Mouse (Mus musculus) lung, embryonic 16.5 days (tissue): ENCODE results near the gene Cacng8. TPM values are rescaled to one million over a fixed set of nuclear protein-coding genes. Genes with fewer than 3 reads are reported as not detected.

ENCODE experiments used
- ATAC-seq: fragments of 200-750 bp; cut with Nextera tagmentation; 2 replicates; pipeline ENCODE4 v1.8.0; 2017; ENCODE audit warnings: low read depth, mild to moderate bottlenecking, moderate library complexity
- H3K27ac ChIP-seq: fragments of 300-500 bp; sonication (generic); 2 replicates; pipeline ENCODE4 v1.5.1; 2014; ENCODE audit warnings: mild to moderate bottlenecking, control low read depth, low read length
- H3K27me3 ChIP-seq: fragments of 300-500 bp; sonication (generic); 2 replicates; pipeline ENCODE4 v1.6.1; 2014; ENCODE audit warnings: low read depth, low read length, mixed read lengths; ENCODE audit not compliant: control insufficient read depth, insufficient read depth
- H3K36me3 ChIP-seq: fragments of 300-500 bp; sonication (generic); 2 replicates; pipeline ENCODE4 v1.6.1; 2014; ENCODE audit warnings: low read length; ENCODE audit not compliant: control insufficient read depth, insufficient read depth
- H3K4me1 ChIP-seq: fragments of 300-500 bp; sonication (generic); replicated peaks from 2 replicates; pipeline ENCODE4 v1.6.1; 2014; ENCODE audit warnings: low read length, mixed read lengths; ENCODE audit not compliant: control insufficient read depth, insufficient read depth
- H3K4me2 ChIP-seq: fragments of 300-500 bp; sonication (generic); 2 replicates; pipeline ENCODE4 v1.6.1; 2014; ENCODE audit warnings: low read depth, low read length, control low read depth
- H3K4me3 ChIP-seq: fragments of 300-500 bp; sonication (generic); 2 replicates; pipeline ENCODE4 v1.5.1; 2014; ENCODE audit warnings: mild to moderate bottlenecking, low read length, control low read depth
- H3K9ac ChIP-seq: fragments of 300-500 bp; sonication (generic); 2 replicates; pipeline ENCODE4 v1.6.1; 2014; ENCODE audit warnings: low read length, control low read depth
- H3K9me3 ChIP-seq: fragments of 300-500 bp; sonication (generic); 2 replicates; pipeline ENCODE4 v1.6.1; 2016; ENCODE audit warnings: low read length; ENCODE audit not compliant: control insufficient read depth
- WGBS: fragments of 180-500 bp; shearing (Covaris S2); extraction: QIAGEN DNeasy Blood & Tissue Kit; methylation state at CpG from one replicate; pipeline ENCODE4 v1.1.7; 2014; 5-methylcytosine and 5-hydroxymethylcytosine counted together
- polyA plus RNA-seq: library from polyadenylated mRNA; unstranded; fragments of >200 nt; fragmentation: Nextera tagmentation; extraction: Ambion mirVana; gene quantifications from 2 replicates; pipeline ENCODE4 v1.2.1, GENCODE M21; 2015

Cacng8 gene
- polyA plus RNA-seq, 1 experiment from 2014 or later: 0.73 TPM

DNA sequence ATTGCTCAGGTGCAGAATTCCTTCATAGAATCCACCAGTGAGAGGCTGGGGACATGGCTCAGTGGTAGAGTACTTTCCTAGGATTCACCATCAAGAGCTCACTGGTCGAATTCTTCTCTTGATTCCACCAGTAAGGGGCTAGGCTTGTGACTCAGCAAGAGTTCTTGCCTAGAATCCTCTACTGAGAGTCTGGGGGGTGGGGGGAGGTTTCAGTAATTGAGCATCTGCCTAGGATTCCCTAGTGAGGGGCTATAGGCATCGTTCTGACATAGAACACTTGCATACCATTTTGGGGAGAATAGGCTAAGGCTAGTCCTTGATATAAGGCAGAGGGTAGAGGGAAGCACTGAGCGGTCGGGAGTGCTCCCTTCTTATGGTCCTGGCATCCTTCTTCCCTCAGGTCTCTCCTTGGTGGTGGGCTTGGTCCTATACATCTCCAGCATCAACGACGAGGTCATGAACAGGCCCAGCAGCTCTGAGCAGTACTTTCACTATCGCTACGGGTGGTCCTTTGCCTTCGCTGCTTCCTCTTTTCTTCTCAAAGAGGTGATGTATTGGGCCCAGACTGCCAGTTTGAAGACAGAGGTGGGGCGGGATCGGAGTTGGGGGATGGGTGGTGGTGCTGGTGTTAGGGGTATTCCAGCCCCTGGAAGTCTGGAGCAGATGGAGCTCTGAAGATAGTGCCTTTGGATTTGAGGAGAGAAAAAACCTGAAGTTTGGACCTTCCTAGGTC, 24.8 kb upstream of the Cacng8 start:
- H3K4me3 ChIP-seq: no peak overlapping the region
- no peak overlapping the region for H3K4me2 ChIP-seq
- H3K4me1 ChIP-seq: no peaks in the 10 kb centered on the region
- H3K27ac ChIP-seq: no peak overlapping the region
- WGBS: 28% methylated on average over 11 of the region's 11 CpGs
- no peaks in the 10 kb centered on the region for H3K36me3 ChIP-seq
- H3K27me3 ChIP-seq: peaks cover 10% of the 10 kb centered on the region
- ATAC-seq: no peak
- no peak overlapping the region for H3K9ac ChIP-seq
- no peaks in the 10 kb centered on the region for H3K9me3 ChIP-seq

DNA sequence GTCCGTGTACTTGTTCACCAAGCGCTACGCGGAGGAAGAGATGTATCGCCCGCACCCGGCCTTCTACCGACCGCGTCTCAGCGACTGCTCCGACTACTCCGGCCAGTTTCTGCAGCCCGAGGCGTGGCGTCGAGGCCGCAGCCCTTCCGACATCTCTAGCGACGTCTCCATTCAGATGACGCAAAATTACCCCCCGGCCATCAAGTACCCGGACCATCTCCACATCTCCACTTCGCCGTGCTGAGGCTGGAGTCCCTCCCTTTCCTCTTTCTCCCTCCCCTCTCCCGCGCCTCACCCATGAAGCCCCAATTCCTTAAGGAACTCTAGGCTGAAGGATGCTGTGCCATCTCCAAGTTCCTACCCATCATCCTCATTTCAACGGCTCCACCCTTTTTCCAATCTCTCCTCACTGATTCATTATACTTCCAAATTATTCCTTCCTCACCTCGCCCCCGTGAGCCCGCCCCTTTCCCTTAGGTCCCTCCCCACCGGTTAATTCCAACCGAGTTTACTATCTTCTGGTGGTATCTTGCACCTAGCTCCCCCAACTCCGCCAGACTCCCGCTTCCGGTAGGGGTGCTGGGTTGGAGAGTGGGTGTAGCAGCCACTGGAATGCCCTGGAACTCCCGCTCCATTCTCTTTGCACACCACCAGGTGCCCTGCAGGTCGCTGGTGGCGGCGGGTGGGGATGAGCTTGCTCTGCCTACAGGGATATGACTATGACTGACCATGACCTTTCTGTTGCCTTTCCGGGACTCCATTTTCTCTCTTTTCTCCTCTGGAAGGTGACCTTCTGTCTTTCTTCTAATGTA, 23.6 kb upstream of the Cacng8 start:
- Histone ChIP-seq H3K36me3 (no peaks in the 10 kb centered on the region), H3K4me1 (no peaks in the 10 kb centered on the region), H3K4me3 (peak overlapping the region; percentile 11), H3K27ac (no peak overlapping the region), H3K4me2 (peak overlapping the region; percentile 36), H3K9me3 (no peaks in the 10 kb centered on the region), H3K9ac (no peak overlapping the region), H3K27me3 (peaks cover 10% of the 10 kb centered on the region)
- peak; percentile 31; the same call in 1 of the 2 replicates for ATAC-seq
- 19% methylated on average over 42 of the region's 42 CpGs for WGBS

DNA sequence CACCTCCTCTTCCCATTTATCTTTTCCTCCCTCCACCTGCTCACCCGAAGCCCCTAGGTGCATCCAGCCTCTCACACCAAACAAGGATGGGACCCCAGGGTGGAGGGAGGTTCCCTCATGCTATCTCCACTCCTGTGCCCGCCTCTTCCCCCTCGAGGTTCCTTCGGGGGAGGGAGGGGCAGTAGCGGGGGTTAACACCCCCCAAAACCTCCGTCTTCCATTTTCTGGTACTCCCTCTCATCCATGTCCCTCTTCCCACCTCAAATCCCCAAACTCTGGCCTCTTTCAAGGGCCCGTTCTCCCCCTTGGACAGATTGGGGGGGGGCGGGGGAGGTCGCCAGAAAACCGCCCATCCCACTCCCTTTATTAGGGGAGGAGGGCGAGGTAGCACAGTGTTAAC, 22.9 kb upstream of the Cacng8 start:
- Histone ChIP-seq H3K4me1 (no peaks in the 10 kb centered on the region), H3K4me3 (no peak overlapping the region)
- ATAC-seq: no peak

DNA sequence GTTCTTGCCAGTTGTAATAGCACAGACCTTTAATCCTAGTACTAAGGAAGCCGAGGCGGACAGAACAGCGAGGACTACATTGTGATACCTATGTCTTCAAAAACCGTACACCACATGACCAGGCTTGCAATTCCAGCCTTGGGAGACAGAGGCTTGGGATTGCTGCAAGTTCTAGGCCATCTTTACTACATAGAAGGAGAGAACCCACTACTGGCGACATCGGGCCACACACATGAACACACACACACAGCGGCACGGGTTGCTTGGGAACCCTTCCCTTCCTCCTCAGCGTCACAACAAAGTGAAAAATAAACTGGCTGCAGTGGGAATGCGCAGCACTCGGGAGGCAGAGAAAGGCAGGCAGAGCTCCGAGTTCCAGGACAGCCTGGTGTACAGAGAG, 22.2 kb upstream of the Cacng8 start:
- ATAC-seq: no peak
- WGBS: 32% methylated on average over 12 of the region's 12 CpGs
- H3K4me3 ChIP-seq: no peak overlapping the region

More for the DNA sequence above, 22.9 kb upstream of the Cacng8 start:
- no peaks in the 10 kb centered on the region for H3K9me3 ChIP-seq
- 12% methylated on average over 10 of the region's 11 CpGs for WGBS
- H3K4me2 ChIP-seq: no peak overlapping the region
- H3K27ac ChIP-seq: no peak overlapping the region
- no peak overlapping the region for H3K9ac ChIP-seq
- H3K27me3 ChIP-seq: peaks cover 10% of the 10 kb centered on the region
- H3K36me3 ChIP-seq: no peaks in the 10 kb centered on the region

DNA sequence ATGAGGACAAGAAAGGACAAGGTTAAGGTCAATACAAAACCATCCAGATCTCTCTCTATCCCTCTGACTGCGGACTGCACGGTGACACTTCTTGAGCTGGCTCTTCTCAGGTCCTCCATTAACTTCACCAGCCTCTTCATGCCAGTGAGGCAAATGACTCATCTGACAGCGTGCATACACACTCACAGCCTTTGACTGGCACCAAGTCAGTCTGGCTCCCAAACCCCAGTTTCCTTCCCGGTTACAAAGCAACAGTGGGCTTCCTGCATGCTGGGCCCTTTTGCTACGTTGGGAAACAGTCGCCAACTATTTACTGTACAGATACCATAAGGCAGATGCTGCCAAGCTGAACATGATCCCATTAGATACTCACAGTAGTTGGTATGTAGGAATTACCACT, 21.3 kb upstream of the Cacng8 start:
- Histone ChIP-seq H3K27me3 (peaks cover 10% of the 10 kb centered on the region), H3K27ac (no peak overlapping the region), H3K36me3 (no peaks in the 10 kb centered on the region), H3K9ac (no peak overlapping the region), H3K4me2 (no peak overlapping the region), H3K9me3 (no peaks in the 10 kb centered on the region), H3K4me1 (no peaks in the 10 kb centered on the region), H3K4me3 (no peak overlapping the region)
- 62% methylated on average over 6 of the region's 6 CpGs for WGBS
- ATAC-seq: no peak

More for the DNA sequence above, 22.2 kb upstream of the Cacng8 start:
- Histone ChIP-seq H3K27me3 (peaks cover 10% of the 10 kb centered on the region), H3K36me3 (no peaks in the 10 kb centered on the region), H3K9ac (no peak overlapping the region), H3K9me3 (no peaks in the 10 kb centered on the region), H3K4me1 (no peaks in the 10 kb centered on the region), H3K27ac (no peak overlapping the region), H3K4me2 (no peak overlapping the region)

DNA sequence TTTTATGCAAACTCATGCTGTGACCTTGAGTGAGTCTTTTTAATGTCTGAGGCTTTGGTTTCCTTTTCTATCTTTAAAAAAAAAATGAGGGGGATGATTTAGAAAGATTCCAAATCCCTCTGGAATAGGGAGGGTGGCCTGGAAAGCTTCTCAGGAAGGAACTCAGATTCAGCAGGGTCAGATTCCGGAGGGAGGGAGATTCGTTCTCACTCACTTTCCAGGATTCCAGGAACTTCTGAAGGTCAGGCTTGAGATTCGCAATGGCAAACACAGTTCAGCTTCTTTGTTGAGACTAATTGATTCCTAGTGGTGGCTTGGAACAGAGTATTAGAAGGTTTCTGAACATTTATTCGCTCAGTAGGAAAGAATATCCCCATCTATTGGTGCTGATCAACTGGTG, 20.1 kb upstream of the Cacng8 start:
- Histone ChIP-seq H3K27me3 (peaks cover 10% of the 10 kb centered on the region), H3K4me1 (no peaks in the 10 kb centered on the region), H3K4me3 (no peak overlapping the region), H3K9ac (no peak overlapping the region), H3K4me2 (no peak overlapping the region), H3K9me3 (no peaks in the 10 kb centered on the region), H3K36me3 (no peaks in the 10 kb centered on the region), H3K27ac (no peak overlapping the region)
- no peak for ATAC-seq
- WGBS: 43% methylated on average over 4 of the region's 4 CpGs

DNA sequence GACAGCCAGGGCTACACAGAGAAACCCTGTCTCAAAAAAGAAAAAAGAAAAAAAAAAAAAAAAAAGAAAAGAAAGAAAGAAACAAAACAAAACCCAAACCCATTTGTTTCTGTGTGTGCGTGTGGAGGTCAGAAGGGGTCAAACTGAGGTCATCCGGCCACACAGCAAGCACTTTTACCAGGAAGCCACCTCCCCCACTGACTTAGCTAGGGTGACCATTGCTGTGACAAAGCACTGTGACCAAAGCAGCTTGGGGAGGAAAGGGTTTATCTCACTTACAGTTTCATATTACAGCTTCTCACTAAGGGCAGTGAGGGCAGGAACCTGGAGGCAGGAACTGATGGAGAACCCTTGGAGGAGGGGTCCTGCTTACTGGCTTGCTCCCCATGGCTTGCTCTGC, 18.1 kb upstream of the Cacng8 start:
- no peak overlapping the region for H3K4me3 ChIP-seq
- no peak overlapping the region for H3K9ac ChIP-seq
- no peak overlapping the region for H3K27ac ChIP-seq
- H3K4me2 ChIP-seq: no peak overlapping the region
- no peak for ATAC-seq
- no peaks in the 10 kb centered on the region for H3K4me1 ChIP-seq
- peaks cover 3% of the 10 kb centered on the region; the same call in 1 of the 2 replicates for H3K27me3 ChIP-seq
- 74% methylated on average over 2 of the region's 2 CpGs for WGBS
- no peaks in the 10 kb centered on the region for H3K9me3 ChIP-seq
- no peaks in the 10 kb centered on the region for H3K36me3 ChIP-seq

DNA sequence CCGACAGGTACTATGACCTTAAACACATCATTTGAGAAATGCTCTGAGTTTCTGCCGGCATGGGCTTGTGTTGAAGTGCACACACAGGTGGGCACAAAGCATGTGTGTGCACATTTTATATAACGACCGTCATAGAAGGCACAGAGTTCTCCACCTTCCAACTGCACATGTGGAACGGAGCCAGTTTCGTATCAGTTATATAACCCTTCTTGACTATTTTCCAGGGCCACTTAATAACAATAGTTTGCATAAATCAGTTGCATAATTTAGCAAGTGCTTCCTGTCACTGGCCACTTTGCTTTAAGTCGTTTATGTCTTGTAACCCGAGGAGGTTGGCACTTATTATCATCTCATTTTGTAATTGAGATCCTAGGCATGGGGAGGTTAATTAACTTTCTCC, 16.7 kb upstream of the Cacng8 start:
- H3K4me2 ChIP-seq: no peak overlapping the region
- H3K4me1 ChIP-seq: no peaks in the 10 kb centered on the region
- no peaks in the 10 kb centered on the region for H3K36me3 ChIP-seq
- H3K4me3 ChIP-seq: no peak overlapping the region
- WGBS: 66% methylated on average over 8 of the region's 8 CpGs
- no peak overlapping the region for H3K9ac ChIP-seq
- no peak overlapping the region for H3K27ac ChIP-seq
- H3K9me3 ChIP-seq: no peaks in the 10 kb centered on the region
- no peak for ATAC-seq
- H3K27me3 ChIP-seq: no peaks in the 10 kb centered on the region

DNA sequence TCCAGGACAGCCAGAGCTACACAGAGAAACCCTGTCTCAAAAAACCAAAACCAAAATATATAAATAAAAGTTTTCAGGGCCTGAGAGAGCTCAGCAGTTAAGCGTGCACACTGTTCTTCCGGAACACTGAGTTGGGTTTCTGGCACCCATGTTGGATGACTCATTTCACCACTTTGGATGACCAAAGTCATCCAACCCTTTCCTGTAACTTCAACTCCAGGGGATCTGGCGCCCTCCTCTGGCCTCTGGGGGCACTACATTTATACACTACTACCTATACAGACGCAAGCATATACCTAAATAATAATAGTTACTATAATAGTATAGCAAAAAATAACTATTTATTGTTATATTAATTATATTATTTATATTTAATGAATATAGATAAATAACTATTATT, 13.7 kb upstream of the Cacng8 start:
- H3K9me3 ChIP-seq: no peaks in the 10 kb centered on the region
- H3K27me3 ChIP-seq: no peaks in the 10 kb centered on the region
- WGBS: 47% methylated on average over 4 of the region's 4 CpGs
- H3K36me3 ChIP-seq: no peaks in the 10 kb centered on the region
- H3K4me1 ChIP-seq: no peaks in the 10 kb centered on the region
- no peak overlapping the region for H3K4me2 ChIP-seq
- no peak for ATAC-seq
- no peak overlapping the region for H3K9ac ChIP-seq
- H3K4me3 ChIP-seq: no peak overlapping the region
- H3K27ac ChIP-seq: no peak overlapping the region
